Mouse (Mus musculus) induced T-regulatory cell, adult 2 months (primary cell): ENCODE measurements around the gene Fam122b.

ENCODE experiments used
- DNase-seq: peaks from one replicate; pipeline ENCODE4 v3.0.0-alpha.2; 2012; ENCODE audit warnings: low read depth

The Fam122b gene

GRCm38 (mm10) chrX:53197681-53198080 lies 71.9 kb downstream of the Fam122b start:
- no peak for DNase-seq

- DNase-seq, result no peak
These were observed 73.2 kb downstream of the Fam122b start for GRCm38 (mm10) chrX:53196392-53196791.
